Mouse (Mus musculus) frontal cortex, postnatal 36 days (tissue): ENCODE results near the gene Gm44965.

Experiments
- DNase-seq, 2 experiments: peaks; one replicate each; pipeline ENCODE4 v3.0.0; 2022; ENCODE audit warnings: low spot score in 2 of 2

The Gm44965 gene

GRCm38 (mm10) chr6:48666159-48666586 lies 72.4 kb downstream of the Gm44965 start:
- DNase-seq: no peak

DNA sequence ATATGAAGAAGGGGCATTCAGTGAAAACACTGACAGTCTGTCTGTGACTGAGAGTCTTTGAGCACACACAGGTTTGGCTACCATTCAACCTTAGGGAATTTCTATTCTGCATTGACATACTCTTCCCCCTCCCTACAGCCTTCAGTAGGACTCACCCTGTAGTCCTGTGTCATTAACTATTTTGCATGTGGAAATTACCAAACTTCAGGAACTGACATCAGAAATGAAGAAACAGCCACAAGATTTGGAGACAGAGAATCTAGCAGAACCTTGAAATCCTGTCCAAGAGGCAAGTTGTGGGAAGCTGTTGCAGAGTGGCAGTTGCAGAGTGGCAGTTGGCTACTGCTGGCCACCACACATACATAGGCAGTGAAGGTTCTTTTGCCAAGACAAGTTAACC lies 74.3 kb downstream of the Gm44965 start:
- no peak for DNase-seq
